Mouse (Mus musculus) fat pad, adult 2 months (tissue): Measurements from ENCODE around the gene Clec3b.

Source experiments
- DNase-seq: peaks from one replicate; pipeline ENCODE4 v3.0.0-alpha.2; 2011; ENCODE audit warnings: low read depth, low spot score; ENCODE audit errors: extremely low read depth

Clec3b gene

DNA sequence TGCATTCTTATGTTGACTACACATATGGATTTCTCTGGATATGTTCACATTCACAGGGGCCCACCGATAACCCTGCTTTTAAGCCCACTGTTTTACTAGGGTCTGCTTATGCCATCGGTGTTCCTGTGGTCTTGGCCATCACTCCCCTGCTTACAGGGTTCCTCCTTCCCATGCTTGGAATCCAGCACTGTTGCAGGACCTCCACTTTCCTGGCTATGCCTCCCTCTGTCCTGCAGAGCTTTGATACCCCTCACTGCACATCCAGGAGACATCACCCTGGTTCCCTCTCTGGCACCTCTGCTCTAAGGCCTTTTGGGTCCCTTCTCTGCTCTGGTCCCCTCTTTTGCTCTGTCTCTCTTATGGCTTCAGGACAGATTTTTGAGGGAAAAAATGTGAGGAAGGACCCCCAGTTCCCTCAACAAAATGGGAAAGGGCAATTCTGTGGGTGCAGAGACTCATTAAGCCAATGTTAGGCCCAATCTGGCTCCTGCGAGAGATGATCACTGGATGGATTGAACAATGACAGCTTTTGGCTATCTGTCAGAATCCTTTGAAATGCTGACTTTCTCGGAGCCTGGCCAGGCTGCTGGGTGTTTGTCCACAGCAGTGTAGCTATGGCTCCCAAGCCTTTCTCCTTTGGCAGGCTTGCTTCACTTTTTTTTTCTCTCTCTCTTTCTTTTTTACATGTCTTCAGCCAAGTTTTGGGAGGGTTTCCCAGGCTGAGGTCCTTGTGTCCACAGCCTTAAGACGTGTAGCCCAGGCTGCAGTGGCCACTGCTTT is at the start of gene Clec3b:
TSS of gene Clec3b (plus strand) at position 706 of the 780 bp plus-strand sequence.
- DNase-seq, result no peak

DNA sequence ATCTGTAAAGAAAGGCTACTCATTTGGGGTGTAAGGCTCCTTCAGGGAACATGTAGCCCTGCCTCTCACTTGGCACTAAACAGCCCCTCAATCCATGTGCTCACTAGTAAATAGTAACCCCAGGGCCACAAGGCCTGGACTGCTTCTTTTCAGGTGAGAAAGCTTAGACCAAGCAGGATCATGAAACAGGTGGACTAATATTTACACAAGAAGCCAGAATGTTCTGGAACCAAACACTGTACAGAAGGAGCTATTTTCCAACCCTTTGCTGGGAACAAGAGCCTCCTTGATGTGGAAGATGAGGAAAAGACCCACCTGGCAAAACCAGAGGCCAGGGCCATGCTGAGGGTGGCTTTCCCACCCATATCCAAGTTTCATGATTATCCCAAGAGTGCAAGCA is 47.3 kb upstream of the Clec3b start:
- no peak for DNase-seq

DNA sequence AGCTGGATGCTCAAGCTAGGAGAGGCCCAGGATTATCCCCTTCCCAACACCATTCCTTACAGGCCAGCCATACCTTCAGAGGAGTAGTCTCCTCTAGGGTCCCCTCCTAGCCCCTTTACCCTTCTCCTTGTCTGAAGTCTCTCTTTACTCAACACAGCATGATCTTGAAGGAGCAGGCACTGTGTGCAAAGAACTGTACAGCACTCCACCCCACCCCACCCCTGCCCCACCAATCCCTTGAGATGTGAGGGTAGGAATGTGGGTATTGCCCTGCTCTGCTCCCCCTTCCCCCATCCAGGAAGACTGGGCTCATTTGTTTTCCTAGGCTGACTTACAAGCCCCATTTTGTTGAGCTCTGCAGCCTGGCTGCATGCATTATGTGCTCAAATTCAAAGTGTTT is 46.4 kb upstream of the Clec3b start:
- no peak for DNase-seq

DNA sequence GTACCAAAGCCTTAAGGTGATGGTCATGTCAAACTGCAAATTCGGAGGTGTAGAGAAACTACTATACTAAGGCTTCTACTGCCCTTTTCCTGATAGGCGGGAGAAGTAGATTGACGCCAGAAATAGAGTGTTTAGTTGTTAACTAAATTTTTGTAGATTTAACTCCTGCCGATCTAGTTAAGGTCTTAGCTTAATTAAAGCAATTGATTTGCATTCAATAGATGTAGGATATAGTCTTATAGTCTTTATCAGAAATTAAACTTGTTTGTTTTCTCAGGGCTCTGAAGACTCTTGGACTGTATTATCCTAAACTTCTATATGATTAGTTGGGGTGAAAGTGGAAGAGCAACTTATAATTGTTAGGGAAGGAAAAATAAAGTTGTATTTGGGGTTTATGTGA is 43.6 kb upstream of the Clec3b start:
- no peak for DNase-seq

DNA sequence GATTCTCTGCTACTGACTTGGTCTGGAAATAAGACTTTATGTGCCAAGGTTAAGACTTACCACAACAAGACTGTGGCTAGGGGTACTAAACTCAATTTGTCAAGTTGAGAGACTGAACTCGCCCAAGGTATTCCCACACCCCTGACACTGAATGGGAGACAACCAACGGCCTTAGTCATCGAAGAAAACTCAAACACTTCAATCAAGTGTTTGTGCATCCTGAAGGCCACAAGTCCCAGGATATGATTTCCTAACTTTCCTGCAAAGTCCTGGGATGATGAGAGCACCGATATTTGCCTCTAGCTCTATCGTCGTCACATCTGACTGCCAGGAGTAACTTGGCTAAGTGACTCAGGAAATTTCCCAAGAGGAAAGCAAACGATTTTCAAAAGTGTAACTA is 41.6 kb upstream of the Clec3b start:
- peak; percentile 80 for DNase-seq

DNA sequence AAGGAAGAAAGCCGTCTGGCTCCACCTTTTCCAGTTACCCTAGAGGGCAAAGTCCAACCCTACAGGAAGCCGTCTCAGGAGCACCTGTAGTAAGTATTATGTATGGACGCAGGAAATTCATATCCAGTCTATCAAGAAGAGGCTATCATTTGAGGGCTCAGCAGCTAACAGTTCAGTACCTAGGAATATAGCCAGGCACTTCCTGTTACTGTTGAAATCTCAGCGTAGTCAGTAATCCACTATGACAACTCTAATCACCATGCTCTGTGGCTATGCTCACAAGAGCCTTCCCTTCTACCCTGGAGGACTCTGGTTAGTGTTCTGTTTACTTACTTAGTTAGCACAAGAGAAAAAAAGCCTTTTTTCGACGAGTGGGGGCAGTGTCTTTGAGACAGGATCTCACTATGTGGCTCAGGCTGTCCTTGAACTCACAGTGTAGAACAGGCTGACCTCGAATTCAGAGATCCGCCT is 39.0 kb upstream of the Clec3b start:
- DNase-seq, result no peak

DNA sequence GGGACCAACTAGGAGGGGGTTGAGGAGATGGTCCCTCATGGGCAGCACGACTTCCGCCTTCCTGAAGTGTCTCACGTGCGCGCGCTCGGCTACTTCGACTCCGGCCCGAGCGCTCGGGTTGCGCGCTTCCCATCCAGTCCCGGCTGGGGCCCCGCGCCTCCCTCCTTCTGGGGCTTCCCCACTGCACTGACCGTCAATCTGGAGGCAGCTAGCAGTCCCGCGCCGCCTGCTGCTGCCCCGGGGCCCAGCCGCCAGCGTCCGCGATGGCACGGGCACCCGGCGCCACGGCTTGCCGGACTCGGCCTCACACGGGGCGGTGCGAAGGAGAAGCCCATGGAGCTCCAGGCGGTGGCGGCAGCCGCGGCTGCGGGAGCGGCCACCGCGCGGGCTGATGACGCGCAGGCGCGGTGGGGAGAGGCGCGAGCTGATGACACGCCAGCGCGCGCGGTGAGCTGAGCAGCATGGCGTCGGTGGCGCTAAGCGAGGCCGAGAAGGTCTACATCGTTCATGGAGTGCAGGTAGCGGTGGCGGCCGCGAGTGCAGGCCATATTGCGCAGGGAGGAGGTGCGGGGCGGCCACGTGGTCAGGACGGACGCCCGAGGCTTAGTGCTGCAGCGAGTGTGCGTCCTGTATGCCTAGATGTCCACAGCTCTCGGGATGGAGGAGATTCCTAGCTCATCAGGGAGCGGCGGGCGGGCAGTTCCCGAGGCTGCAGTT is 37.8 kb upstream of the Clec3b start, which contains the start of the genes Zdhhc3 and Exosc7:
TSS of gene Zdhhc3 (minus strand) at position 401 of the 717 bp plus-strand sequence.
TSS of gene Exosc7 (plus strand) at position 411 of the 717 bp plus-strand sequence.
- no peak for DNase-seq

DNA sequence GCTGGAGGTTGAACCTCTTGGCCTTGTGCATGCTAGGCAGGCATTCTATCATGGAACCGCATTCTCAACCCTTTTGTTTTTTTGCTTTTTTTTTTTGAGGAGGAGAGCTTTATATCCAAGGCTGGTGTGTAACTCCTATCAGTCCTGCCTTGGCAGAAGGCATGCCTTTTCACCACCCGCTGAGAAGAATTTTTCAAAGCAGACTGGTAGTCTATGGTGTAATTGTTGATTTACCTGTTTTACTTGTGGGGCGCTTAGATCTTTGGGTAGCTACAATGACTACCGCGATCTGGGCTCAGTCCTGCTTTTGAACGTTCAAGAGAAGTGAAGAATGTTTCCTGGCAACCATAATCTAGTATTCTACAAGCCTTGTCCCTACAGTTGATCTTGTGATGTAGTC is 36.8 kb upstream of the Clec3b start:
- DNase-seq, result no peak

DNA sequence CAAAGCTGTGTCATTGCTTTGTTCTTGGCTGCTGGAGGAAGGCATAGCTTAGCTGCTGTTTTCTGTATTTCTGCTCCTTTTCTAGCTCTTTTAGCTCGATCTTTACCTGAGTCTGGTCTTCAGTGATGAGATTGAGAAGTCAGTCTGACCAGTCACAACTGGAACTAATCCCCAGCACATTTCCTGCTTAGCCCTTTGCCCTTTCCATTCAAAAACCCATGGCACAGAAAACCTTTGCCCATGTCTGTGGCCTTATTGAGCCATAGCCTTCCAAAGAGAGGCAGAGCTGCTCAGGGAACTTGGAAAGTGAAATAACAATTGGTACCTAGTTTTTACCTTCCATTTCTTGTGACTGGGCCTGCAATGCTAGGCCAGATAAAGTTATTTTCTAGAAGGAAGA is 35.2 kb upstream of the Clec3b start:
- DNase-seq, result no peak

DNA sequence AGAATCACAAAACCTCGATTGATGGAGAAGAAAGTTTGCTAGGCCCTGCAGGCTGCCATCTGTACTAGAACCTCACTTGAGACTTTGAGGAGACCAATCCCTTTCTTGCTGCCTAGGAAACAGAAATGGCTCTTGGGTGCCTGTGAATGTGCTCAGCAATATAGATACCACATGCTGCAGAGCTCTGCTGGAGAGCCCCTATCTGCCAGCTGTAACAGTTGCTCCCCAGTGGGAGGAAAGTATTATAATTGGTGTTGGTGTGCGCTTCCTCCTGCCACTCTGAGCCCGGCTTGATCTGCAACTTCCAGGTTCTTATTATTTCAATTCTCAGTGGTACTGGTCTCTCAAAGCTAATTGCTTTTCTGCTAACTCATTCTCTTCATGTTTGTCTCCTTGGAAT is 27.7 kb upstream of the Clec3b start:
- DNase-seq, result no peak

DNA sequence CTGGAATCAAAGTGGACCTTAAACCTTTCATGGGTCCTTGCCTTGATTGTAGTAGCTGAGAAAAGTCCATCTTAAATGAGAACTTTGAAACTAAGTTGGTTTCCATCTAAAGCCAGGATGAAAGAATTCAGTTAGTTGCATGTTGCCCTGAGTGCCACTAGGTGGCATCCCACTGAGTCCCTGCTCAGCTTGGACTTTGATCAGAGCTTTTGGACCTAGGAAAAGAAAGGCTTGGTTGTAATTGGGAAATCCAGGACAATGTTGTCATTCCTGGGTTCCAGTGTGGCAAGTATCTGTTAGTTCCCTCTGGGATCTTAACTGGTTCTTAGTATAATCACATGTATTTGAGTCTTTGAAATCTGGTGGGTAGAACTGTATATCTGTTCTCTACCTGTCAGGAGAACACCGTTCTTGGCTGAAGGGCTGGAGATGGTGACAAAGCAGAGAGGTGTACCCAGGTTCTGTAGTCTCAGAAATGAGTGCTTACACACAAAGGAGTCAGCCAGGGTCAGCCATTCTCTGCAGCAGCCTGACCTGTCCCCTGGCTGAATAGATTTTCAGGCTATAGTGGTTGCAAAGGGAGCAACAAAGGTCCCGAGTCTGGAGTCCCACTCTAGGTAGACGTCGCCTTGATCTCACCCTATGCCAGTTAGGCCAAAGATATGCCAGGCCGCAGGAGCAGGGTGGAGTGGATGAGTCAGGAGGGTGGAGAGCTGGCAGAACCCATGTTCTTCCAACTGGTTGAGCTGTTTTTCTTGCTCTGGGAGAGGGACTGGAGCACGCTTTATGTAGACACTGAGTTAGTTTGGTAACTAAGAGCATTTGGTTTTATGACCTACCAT is 27.0 kb upstream of the Clec3b start:
- DNase-seq, result no peak

DNA sequence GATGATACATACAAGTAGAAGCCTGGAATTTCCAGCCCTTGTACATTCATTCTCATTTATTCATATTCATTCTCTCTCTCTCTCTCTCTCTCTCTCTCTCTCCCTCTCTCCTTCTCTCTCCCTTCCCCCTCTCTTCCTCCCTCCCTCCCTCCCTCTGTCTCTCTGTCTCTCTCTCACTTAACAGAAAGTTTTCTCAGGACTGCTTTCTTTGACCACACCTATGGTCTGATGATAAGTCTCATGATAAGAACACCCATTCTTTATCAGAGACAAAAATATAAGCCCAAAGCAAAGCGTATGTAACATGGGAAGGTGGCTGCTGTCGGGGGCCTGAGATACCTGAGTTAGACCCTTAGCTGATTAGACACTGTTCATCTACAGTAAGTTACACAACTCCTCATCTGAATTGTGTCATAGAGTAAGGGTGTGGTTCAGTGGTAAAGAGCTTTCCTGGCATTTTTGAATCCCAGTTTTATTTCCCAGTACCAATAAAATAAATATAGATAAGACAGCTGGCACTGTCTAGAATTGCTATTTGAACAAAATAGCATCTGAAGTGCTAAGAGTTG is 26.2 kb upstream of the Clec3b start:
- no peak for DNase-seq

DNA sequence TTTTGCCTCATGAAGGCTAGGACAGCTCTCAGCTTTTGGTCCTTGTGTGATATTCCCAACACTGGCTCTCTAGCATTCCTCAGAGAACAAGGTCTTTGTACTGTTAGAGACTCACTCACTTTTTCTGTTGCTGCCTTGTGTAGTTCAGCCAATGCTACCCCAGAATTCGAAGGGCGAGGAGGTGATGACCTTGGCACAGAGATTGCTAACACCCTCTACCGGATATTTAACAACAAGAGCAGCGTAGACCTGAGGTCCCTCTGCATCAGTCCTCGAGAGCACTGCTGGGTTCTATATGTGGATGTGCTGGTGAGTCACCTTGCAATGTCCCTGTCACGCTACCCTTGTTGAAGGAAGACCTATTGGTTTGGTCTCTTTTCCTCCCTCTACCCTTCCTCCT is 23.1 kb upstream of the Clec3b start:
- no peak for DNase-seq

DNA sequence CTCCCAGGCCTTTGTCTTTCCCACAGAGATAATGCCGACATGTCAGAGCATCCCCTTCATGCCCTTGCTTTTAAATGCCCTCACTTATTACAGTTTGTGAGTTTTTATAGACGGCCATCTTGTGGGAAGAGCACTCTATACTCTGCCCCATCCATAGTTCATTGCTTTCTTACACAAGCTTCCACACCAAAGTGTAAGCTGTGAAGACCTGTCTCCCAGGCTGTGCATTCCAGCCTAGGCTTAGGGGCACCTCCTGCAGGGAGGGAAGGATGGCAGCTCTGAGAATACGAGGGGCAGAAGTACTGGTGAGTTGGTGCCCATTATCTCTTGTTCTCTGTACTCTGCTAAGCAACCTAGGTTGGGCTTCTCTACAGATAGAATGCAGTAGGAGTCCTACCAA is 17.8 kb upstream of the Clec3b start:
- DNase-seq, result no peak

DNA sequence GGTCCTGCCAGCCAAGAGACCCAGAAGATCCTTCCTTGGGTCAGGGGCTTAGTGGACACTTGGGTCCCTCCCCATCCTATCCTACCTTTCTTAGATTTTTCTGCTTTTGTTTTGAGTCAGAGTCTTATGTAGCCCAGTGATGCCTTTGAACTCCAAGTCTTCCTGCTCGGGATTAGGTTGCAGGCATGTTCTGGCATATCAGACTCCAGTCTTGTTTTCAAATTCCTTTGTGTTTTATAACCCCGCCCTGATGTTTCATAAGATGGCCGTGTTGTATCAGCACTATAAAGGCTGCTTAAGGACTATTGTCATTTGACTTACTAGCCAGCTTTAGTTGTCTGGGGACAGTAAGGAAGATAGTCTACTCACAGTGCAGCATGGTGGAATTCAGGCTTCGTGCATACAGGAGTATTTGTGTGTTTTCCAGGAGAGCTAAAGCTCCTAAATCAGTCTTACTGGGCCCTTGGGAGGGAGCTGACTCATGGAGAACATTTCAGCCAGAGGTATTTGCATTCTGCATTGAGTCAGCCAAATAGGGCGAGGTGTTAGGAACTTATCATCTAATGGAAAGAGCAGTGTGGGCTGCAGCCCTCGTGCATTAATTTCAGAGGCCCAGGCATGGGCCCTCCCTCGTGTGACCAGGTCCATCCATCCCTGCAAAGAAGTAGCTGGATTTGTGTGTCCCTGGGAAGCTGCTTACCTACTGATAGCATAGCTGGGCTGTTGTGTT is 13.6 kb upstream of the Clec3b start:
- DNase-seq, result peak; percentile 71

DNA sequence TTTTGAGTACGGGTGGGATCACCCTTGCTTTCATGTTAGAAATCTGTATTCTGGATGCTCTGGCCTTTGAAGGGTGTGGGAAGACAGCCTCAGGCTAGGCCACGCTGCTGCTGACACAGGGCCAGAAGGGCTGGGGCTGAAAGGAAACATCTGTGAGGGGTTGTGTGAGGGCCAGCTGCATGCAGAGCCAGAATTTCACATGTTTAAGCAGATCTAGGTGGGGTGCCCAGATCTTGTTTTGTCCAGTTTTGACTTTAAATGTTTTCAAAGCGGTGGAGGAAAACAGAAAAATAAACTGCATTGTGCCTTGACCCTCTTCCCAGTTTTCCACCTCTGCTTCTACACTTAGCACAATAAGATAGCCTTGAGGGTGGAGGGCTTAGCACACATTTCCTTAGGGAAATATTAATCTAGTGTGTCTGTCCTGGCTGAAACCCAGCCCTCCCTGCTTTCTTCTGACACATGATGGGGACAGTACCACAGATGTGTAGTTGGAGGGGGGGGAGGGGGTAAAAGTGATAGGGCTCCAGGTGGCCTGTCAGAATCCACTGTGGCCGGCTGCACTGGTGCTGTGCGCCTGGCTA is 11.8 kb upstream of the Clec3b start:
- DNase-seq, result no peak

DNA sequence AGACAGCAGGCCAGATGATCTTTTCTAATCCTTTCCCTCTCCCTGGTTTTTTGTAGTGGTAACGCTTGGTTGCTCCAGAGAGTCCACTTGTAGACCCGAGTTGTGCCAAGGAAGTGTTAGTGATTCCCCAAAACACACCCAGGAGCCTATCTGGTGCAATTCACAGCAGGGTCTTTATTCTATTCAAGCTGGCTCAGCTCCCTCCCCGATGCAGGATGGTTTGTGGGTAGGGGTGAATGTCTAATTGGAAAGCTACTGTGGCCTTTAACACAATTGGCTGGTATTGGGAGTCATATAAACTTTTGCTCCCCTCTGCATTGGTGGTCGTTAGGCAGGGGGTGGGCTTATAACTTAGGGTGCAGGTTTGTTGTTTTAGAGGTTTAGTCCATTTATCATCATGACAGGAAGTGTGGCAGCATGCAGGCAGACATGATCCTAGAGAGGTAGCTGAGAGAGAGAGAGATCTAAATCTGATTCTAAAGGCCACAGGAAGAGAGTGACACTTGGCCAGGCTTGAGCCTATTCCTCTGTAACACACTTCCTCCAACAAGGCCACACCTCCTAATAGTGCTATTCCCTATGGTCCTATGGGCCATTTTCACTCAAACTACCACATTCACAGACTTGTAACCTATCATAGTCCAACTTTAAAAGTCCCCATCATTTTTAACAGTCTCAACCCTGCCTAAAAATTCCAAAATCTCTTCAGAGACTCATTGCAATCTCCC is 10.7 kb upstream of the Clec3b start:
- no peak for DNase-seq

DNA sequence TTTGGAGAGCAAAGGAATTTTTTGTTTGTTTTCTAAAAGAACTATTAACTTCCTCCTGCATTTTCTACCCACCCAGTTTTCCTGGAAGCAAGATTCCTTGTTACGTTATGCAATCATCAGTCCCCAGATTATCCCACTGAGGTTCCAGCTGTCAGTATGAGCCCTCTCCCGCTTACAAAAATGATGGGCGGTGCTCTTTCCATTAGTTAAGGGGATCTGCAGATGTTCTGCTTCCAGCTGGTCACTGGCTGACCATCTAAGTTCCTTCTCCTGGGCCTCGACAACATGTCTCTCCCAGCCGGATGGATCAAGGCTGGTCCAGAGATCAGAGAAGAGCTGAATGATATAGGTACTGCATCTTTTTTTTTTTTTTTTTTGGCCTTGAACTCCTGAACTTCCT is 2.3 kb upstream of the Clec3b start:
- DNase-seq, result no peak

DNA sequence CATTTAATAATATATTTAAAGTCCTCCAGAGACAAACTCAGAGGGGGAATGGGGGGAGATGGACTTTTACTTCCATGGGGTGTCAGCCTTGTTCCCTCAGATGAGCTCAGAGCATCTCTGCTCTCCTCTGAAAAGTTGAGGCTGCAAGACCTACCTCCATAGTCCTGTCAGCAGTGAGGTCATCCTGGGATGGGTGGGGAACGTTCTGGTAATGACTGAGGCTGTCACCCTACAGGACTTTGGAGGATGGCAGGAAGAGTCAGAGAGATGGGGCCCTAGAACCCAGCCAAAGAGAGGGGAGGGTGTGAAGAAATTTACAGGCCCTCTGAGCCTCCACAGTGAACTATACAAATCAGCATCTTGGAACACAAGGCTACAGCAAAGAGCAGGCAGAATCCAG is 815 bp downstream of the Clec3b start:
- DNase-seq, result no peak
